Mouse (Mus musculus): Measurements from ENCODE around the gene Wsb2.
A peak's percentile ranks its signal among the peaks of the same experiment; 100 is the strongest.
"Not testable (repeated sequence)": the region's sequence is repeated elsewhere in the genome, so short reads cannot be mapped to it uniquely, and the experiment has no call there.

Wsb2 gene

GRCm38 (mm10) chr5:117390895-117391294 lies 33.8 kb downstream of the Wsb2 start:
- no peak for DNase-seq

- no peak for DNase-seq
These were observed 38.7 kb downstream of the Wsb2 start for GRCm38 (mm10) chr5:117395834-117396233.

- DNase-seq, result no peak
These were observed 39.5 kb downstream of the Wsb2 start for GRCm38 (mm10) chr5:117396596-117397014.

- DNase-seq, result no peak
These were observed 40.3 kb downstream of the Wsb2 start for GRCm38 (mm10) chr5:117397371-117397770.

- no peak for DNase-seq
These were observed 41.0 kb downstream of the Wsb2 start for GRCm38 (mm10) chr5:117398007-117398550.

- DNase-seq, result no peak
These were observed 42.2 kb downstream of the Wsb2 start for GRCm38 (mm10) chr5:117399281-117399680.

- no peak for DNase-seq
These were observed 46.5 kb downstream of the Wsb2 start for GRCm38 (mm10) chr5:117403609-117404008.

- not testable (repeated sequence) for DNase-seq
These were observed 47.6 kb downstream of the Wsb2 start for GRCm38 (mm10) chr5:117404671-117405070.

- DNase-seq, result peak; percentile 40 to 66
These were observed 51.1 kb downstream of the Wsb2 start for GRCm38 (mm10) chr5:117408216-117408615.

- no peak for DNase-seq
These were observed 52.3 kb downstream of the Wsb2 start for GRCm38 (mm10) chr5:117409369-117409768.

- DNase-seq, result peak; percentile 93 to 95
These were observed 56.7 kb downstream of the Wsb2 start, which contains the start of gene Ksr2 for GRCm38 (mm10) chr5:117413507-117414501. Ksr2 (plus strand) TSS chr5:117414000.

GRCm38 (mm10) chr5:117414611-117415010 lies 57.5 kb downstream of the Wsb2 start:
- DNase-seq, result peak; percentile 55

- DNase-seq, result peak; percentile 32 to 53
These were observed 58.2 kb downstream of the Wsb2 start for GRCm38 (mm10) chr5:117415011-117415912.

- DNase-seq, result no peak
These were observed 60.3 kb downstream of the Wsb2 start for GRCm38 (mm10) chr5:117417442-117417841.

Measured in cerebellum, postnatal 25 days (tissue).